ENCODE assay signal across 14 mouse cellular contexts in the genomic region with DNA sequence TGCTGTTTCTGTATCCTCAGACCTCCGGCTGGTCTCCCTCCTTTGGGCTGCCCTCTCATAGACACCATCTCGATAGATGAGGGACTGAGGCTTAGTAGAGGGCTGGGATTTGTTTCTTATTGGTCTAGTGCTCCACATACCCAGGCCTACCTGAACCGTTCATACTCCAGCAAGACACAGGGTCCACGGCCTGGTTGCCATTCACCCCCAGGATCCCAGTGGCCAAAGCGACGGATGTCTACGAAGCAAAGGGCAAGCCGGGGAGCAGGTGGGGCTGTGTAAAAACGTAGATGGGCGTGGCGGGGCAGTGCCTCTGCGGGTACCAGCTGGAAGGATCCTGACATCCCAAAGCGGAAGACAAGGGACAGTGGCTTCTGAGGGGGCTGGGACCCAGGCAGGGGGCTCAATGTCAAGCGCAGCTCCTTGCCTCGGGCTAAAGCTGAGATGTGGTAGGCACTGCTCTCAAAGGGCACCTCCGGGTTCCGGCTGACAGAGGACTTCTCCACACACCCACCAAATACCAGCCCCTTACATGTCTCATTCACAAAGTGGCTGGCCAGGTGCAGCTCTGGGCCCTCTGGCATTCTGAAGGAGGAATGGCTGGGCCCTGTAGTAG. TPM values are rescaled to one million over a fixed set of nuclear protein-coding genes. Genes with fewer than 3 reads are reported as not detected.
A peak's percentile ranks its signal among the peaks of the same experiment; 100 is the strongest.
DNase-seq lines count a peak whose midpoint lies in the region; ATAC-seq and TF ChIP-seq lines count a peak whose summit lies in the region.
"Had no signal": no experiment of that assay in that cellular context is flagged by ENCODE, and none has a peak within 500 bp of the region (broad histone marks: within the 10 kb centered on the region; RNA-seq: fewer than 3 reads in every experiment).

No protein-coding gene starts in this region.

- H3K9me3 ChIP-seq in heart, embryonic 10.5 days = no peaks in the 10 kb centered on the region
- H3K9me3 ChIP-seq in liver, embryonic 13.5 days (replicated peaks) = no peaks in the 10 kb centered on the region
- no peaks in the 10 kb centered on the region for H3K9me3 ChIP-seq in liver, embryonic 11.5 days (ENCODE audit: control insufficient read depth, low read length)
- no peaks in the 10 kb centered on the region for H3K9me3 ChIP-seq in embryonic facial prominence, embryonic 12.5 days
- H3K9me3 ChIP-seq in midbrain, embryonic 13.5 days = no peaks in the 10 kb centered on the region
- H3K9me3 ChIP-seq: embryonic facial prominence, embryonic 15.5 days had no signal

- no peak overlapping the region for H3K4me3 ChIP-seq in heart, embryonic 10.5 days
- no peak overlapping the region for H3K4me3 ChIP-seq in heart, adult 2 months
- H3K4me3 ChIP-seq in liver, embryonic 13.5 days (replicated peaks) = no peak overlapping the region
- H3K4me3 ChIP-seq in liver, embryonic 11.5 days (ENCODE audit: low read depth, low read length) = no peak overlapping the region
- no peak overlapping the region for H3K4me3 ChIP-seq in embryonic facial prominence, embryonic 12.5 days
- peak overlapping the region; percentile 57; the same call in 1 of the 2 replicates for H3K4me3 ChIP-seq in midbrain, embryonic 13.5 days (replicated peaks)

- peak; percentile 74 for DNase-seq in heart, embryonic 10.5 days (ENCODE audit: low spot score)
- no peak for DNase-seq in heart, adult 2 months
- no peak for DNase-seq in liver, embryonic 13.5 days
- no peak for DNase-seq in liver, embryonic 11.5 days (ENCODE audit: low spot score)
- no peak for DNase-seq in adrenal gland, postnatal 4 days (ENCODE audit: low spot score in 2 of 2)
- no peak for DNase-seq in B cell, adult 2 months
- DNase-seq: gastrocnemius, postnatal 36 days; kidney, adult 2 months; left cerebral cortex, postnatal 4 days; right cerebral cortex, postnatal 14 days; thymus, postnatal 25 days had no signal

- no peak for TF ChIP-seq CTCF in heart, adult 2 months (IDR thresholded peaks at IDR 0.05)

- ATAC-seq in liver, embryonic 13.5 days (ENCODE audit: low read depth) = no peak
- ATAC-seq in liver, embryonic 11.5 days (replicated peaks; ENCODE audit: low FRiP score) = no peak
- ATAC-seq in embryonic facial prominence, embryonic 12.5 days (ENCODE audit: insufficient number of reproducible peaks, insufficient read depth, low FRiP score, low TSS enrichment) = no peak
- ATAC-seq in midbrain, embryonic 13.5 days = no peak

- no peak for TF ChIP-seq EP300 in heart, adult 2 months (IDR thresholded peaks at IDR 0.05; ENCODE audit: insufficient read depth, low read depth, low read length)

- no peak overlapping the region for H3K9ac ChIP-seq in heart, adult 2 months (ENCODE audit: low read depth, low read length)
- no peak overlapping the region for H3K9ac ChIP-seq in liver, embryonic 13.5 days
- H3K9ac ChIP-seq in liver, embryonic 11.5 days (ENCODE audit: low read depth, low read length) = no peak overlapping the region
- H3K9ac ChIP-seq in embryonic facial prominence, embryonic 12.5 days = 0 out of 2 replicates have a peak overlapping the region, but pooled peaks have one; percentile 60
- peak overlapping the region; percentile 76 for H3K9ac ChIP-seq in midbrain, embryonic 13.5 days (replicated peaks)

- H3K79me2 ChIP-seq in heart, adult 2 months (replicated peaks; ENCODE audit: control insufficient read depth, insufficient read depth, low read length) = no peaks in the 10 kb centered on the region

- 84% methylated on average over 17 of the region's 17 CpGs for WGBS in heart, embryonic 10.5 days
- 92% methylated on average over 17 of the region's 17 CpGs for WGBS in heart, adult 2 months
- WGBS in liver, embryonic 13.5 days (ENCODE audit: insufficient replicate concordance) = 74% methylated on average over 17 of the region's 17 CpGs
- WGBS in liver, embryonic 11.5 days = 85% methylated on average over 17 of the region's 17 CpGs
- WGBS in embryonic facial prominence, embryonic 12.5 days = 81% methylated on average over 17 of the region's 17 CpGs
- 87% methylated on average over 17 of the region's 17 CpGs for WGBS in midbrain, embryonic 13.5 days

- peaks cover 32% of the 10 kb centered on the region for H3K36me3 ChIP-seq in heart, embryonic 10.5 days
- H3K36me3 ChIP-seq in heart, adult 2 months (ENCODE audit: control insufficient read depth, insufficient read depth, low read length) = no peaks in the 10 kb centered on the region
- H3K36me3 ChIP-seq in liver, embryonic 13.5 days = peaks cover 9% of the 10 kb centered on the region
- H3K36me3 ChIP-seq in liver, embryonic 11.5 days (ENCODE audit: control insufficient read depth, insufficient read depth, low read length) = no peaks in the 10 kb centered on the region; the same call in 1 of the 2 replicates
- H3K36me3 ChIP-seq in embryonic facial prominence, embryonic 12.5 days = peaks cover 29% of the 10 kb centered on the region
- H3K36me3 ChIP-seq in midbrain, embryonic 13.5 days = peaks cover 32% of the 10 kb centered on the region

- H3K27ac ChIP-seq in heart, embryonic 10.5 days = no peak overlapping the region
- no peak overlapping the region for H3K27ac ChIP-seq in heart, adult 2 months
- H3K27ac ChIP-seq in liver, embryonic 13.5 days = no peak overlapping the region
- H3K27ac ChIP-seq in liver, embryonic 11.5 days (ENCODE audit: low read depth, low read length) = no peak overlapping the region
- H3K27ac ChIP-seq in embryonic facial prominence, embryonic 12.5 days = no peak overlapping the region
- H3K27ac ChIP-seq in midbrain, embryonic 13.5 days = no peak overlapping the region

- TF ChIP-seq POLR2A in heart, adult 2 months (IDR thresholded peaks at IDR 0.05; ENCODE audit: insufficient read depth, low read depth, low read length) = no peak

- H3K4me2 ChIP-seq in liver, embryonic 13.5 days = peak overlapping the region; percentile 82; the same call in 1 of the 2 replicates
- no peak overlapping the region; the same call in 1 of the 2 replicates for H3K4me2 ChIP-seq in liver, embryonic 11.5 days
- H3K4me2 ChIP-seq in embryonic facial prominence, embryonic 12.5 days (replicated peaks) = peak overlapping the region; percentile 57; the same call in 1 of the 2 replicates
- peak overlapping the region; percentile 81 for H3K4me2 ChIP-seq in midbrain, embryonic 13.5 days (replicated peaks)

- no peaks in the 10 kb centered on the region for H3K27me3 ChIP-seq in heart, embryonic 10.5 days (ENCODE audit: insufficient read depth, poor library complexity, severe bottlenecking)
- H3K27me3 ChIP-seq in heart, adult 2 months (ENCODE audit: control insufficient read depth, insufficient read depth, low read length) = no peaks in the 10 kb centered on the region
- H3K27me3 ChIP-seq in liver, embryonic 13.5 days = no peaks in the 10 kb centered on the region
- no peaks in the 10 kb centered on the region for H3K27me3 ChIP-seq in liver, embryonic 11.5 days (replicated peaks; ENCODE audit: control insufficient read depth, insufficient read depth, low read length)
- no peaks in the 10 kb centered on the region for H3K27me3 ChIP-seq in embryonic facial prominence, embryonic 12.5 days
- H3K27me3 ChIP-seq in midbrain, embryonic 13.5 days = 0 out of 2 replicates have a peak, but pooled peaks cover 2% of the 10 kb centered on the region
- H3K27me3 ChIP-seq: embryonic facial prominence, embryonic 15.5 days had no signal

- H3K4me1 ChIP-seq in heart, embryonic 10.5 days = peaks cover 17% of the 10 kb centered on the region
- H3K4me1 ChIP-seq in heart, adult 2 months (ENCODE audit: control insufficient read depth, insufficient read depth, low read length) = peaks cover 2% of the 10 kb centered on the region; the same call in 1 of the 2 replicates
- peaks cover 22% of the 10 kb centered on the region for H3K4me1 ChIP-seq in liver, embryonic 13.5 days (replicated peaks)
- H3K4me1 ChIP-seq in liver, embryonic 11.5 days (replicated peaks; ENCODE audit: control insufficient read depth, insufficient read depth, low read length) = peaks cover 6% of the 10 kb centered on the region; the same call in 1 of the 2 replicates
- H3K4me1 ChIP-seq in embryonic facial prominence, embryonic 12.5 days = peaks cover 14% of the 10 kb centered on the region
- H3K4me1 ChIP-seq in midbrain, embryonic 13.5 days (replicated peaks) = peaks cover 22% of the 10 kb centered on the region

- intact Hi-C loops in heart, adult 2 months (cut with DNase I) = loop anchor here (5.0 kb wide), 1 partner anchor 296 kb away; a partner anchor contains a TSS

RNA-seq across cellular contexts. Expression of a gene that starts 1.5 kb away (rescaled TPM):
- polyA plus RNA-seq in heart, embryonic 10.5 days (2016; fragmentation: Nextera tagmentation; extraction: Ambion mirVana) = 4.5 TPM in 2 replicates
- 1 to 10 TPM; 5.4 to 5.9 TPM for total RNA-seq in heart, adult 2 months (2021)
- 8.0 and 8.2 TPM in 2 replicates for polyA plus RNA-seq in heart, adult 2 months (2012; rRNA removed)
- polyA plus RNA-seq in liver, embryonic 13.5 days (2015; fragmentation: Nextera tagmentation; extraction: Ambion mirVana) = 1.6 and 1.9 TPM in 2 replicates
- polyA plus RNA-seq in liver, embryonic 11.5 days (2014; fragmentation: Nextera tagmentation; extraction: Ambion mirVana) = 4.1 and 4.5 TPM in 2 replicates
- 8.4 and 9.7 TPM in 2 replicates for polyA plus RNA-seq in embryonic facial prominence, embryonic 12.5 days (2016; fragmentation: Nextera tagmentation; extraction: Ambion mirVana)
- polyA plus RNA-seq in midbrain, embryonic 13.5 days (2015; fragmentation: Nextera tagmentation; extraction: Ambion mirVana) = 10.4 TPM in 2 replicates
- 10 to 100 TPM; 10.8 to 11.1 TPM for total RNA-seq in adrenal gland, postnatal 4 days (2021)

RNA-seq across cellular contexts. Expression of a gene that starts 11.6 kb away (rescaled TPM):
- polyA plus RNA-seq in heart, embryonic 10.5 days (2016; fragmentation: Nextera tagmentation; extraction: Ambion mirVana) = 79.9 and 92.8 TPM in 2 replicates
- total RNA-seq in heart, adult 2 months (2021) = 10 to 100 TPM; 28.2 to 30.1 TPM
- 53.5 and 58.0 TPM in 2 replicates for polyA plus RNA-seq in heart, adult 2 months (2012; rRNA removed)
- polyA plus RNA-seq in liver, embryonic 13.5 days (2015; fragmentation: Nextera tagmentation; extraction: Ambion mirVana) = 51.1 and 58.1 TPM in 2 replicates
- polyA plus RNA-seq in liver, embryonic 11.5 days (2014; fragmentation: Nextera tagmentation; extraction: Ambion mirVana) = 94.4 and 96.7 TPM in 2 replicates
- 94.0 and 100 TPM in 2 replicates for polyA plus RNA-seq in embryonic facial prominence, embryonic 12.5 days (2016; fragmentation: Nextera tagmentation; extraction: Ambion mirVana)
- 169 and 177 TPM in 2 replicates for polyA plus RNA-seq in midbrain, embryonic 13.5 days (2015; fragmentation: Nextera tagmentation; extraction: Ambion mirVana)
- 10 to 100 TPM; 65.7 to 78.2 TPM for total RNA-seq in adrenal gland, postnatal 4 days (2021)

RNA-seq across cellular contexts. Expression of a gene that starts 16.1 kb away (rescaled TPM):
- polyA plus RNA-seq in heart, embryonic 10.5 days (2016; fragmentation: Nextera tagmentation; extraction: Ambion mirVana) = 73.7 and 78.3 TPM in 2 replicates
- total RNA-seq in heart, adult 2 months (2021) = 10 to 100 TPM; 44.1 to 47.6 TPM
- polyA plus RNA-seq in heart, adult 2 months (2012; rRNA removed) = 124 and 128 TPM in 2 replicates
- polyA plus RNA-seq in liver, embryonic 13.5 days (2015; fragmentation: Nextera tagmentation; extraction: Ambion mirVana) = 17.3 and 19.5 TPM in 2 replicates
- 45.0 and 47.7 TPM in 2 replicates for polyA plus RNA-seq in liver, embryonic 11.5 days (2014; fragmentation: Nextera tagmentation; extraction: Ambion mirVana)
- polyA plus RNA-seq in embryonic facial prominence, embryonic 12.5 days (2016; fragmentation: Nextera tagmentation; extraction: Ambion mirVana) = 70.2 and 88.8 TPM in 2 replicates
- polyA plus RNA-seq in midbrain, embryonic 13.5 days (2015; fragmentation: Nextera tagmentation; extraction: Ambion mirVana) = 69.3 and 70.0 TPM in 2 replicates
- total RNA-seq in adrenal gland, postnatal 4 days (2021) = 100 to 1,000 TPM; 172 to 175 TPM

Comparison
In these comparisons a context has a peak if more than half of its experiments do, and no peak if none do; other contexts are left out.
1. H3K9ac ChIP-seq: peak in embryonic facial prominence, embryonic 12.5 days (single experiment) and midbrain, embryonic 13.5 days (single experiment); none in heart, adult 2 months (single experiment), liver, embryonic 13.5 days (single experiment) and liver, embryonic 11.5 days (single experiment).